Mouse (Mus musculus): ENCODE measurements around the gene Ankrd13d.
A peak's percentile ranks its signal among the peaks of the same experiment; 100 is the strongest.

The Ankrd13d gene

GRCm38 (mm10) chr19:4282898-4283553 lies at the start of gene Ankrd13d:
Gene Ankrd13d, minus strand, starts transcription at chr19:4283137.
- peaks cover 10% of the 10 kb centered on the region for H3K36me3 ChIP-seq (ENCODE audit: control insufficient read depth, insufficient read depth, low read length, poor library complexity, severe bottlenecking)
- peak; percentile 96 for DNase-seq (ENCODE audit: low read depth, low spot score)
- no peaks in the 10 kb centered on the region for H3K27me3 ChIP-seq (ENCODE audit: control insufficient read depth, insufficient read depth, low read length, poor library complexity, severe bottlenecking)

- peak; percentile 83 for DNase-seq (ENCODE audit: low read depth, low spot score)
- Histone ChIP-seq H3K36me3 (ENCODE audit: control insufficient read depth, insufficient read depth, low read length, poor library complexity, severe bottlenecking) (peaks cover 12% of the 10 kb centered on the region), H3K27me3 (ENCODE audit: control insufficient read depth, insufficient read depth, low read length, poor library complexity, severe bottlenecking) (no peaks in the 10 kb centered on the region)
Observed at GRCm38 (mm10) chr19:4332653-4333052, 49.7 kb upstream of the Ankrd13d start.

- no peak for DNase-seq (ENCODE audit: low read depth, low spot score)
- Histone ChIP-seq H3K36me3 (ENCODE audit: control insufficient read depth, insufficient read depth, low read length, poor library complexity, severe bottlenecking) (peaks cover 22% of the 10 kb centered on the region), H3K27me3 (ENCODE audit: control insufficient read depth, insufficient read depth, low read length, poor library complexity, severe bottlenecking) (no peaks in the 10 kb centered on the region)
Observed at GRCm38 (mm10) chr19:4331273-4331672, 48.3 kb upstream of the Ankrd13d start.

GRCm38 (mm10) chr19:4330603-4331002 lies 47.7 kb upstream of the Ankrd13d start:
- Histone ChIP-seq H3K27me3 (ENCODE audit: control insufficient read depth, insufficient read depth, low read length, poor library complexity, severe bottlenecking) (no peaks in the 10 kb centered on the region), H3K36me3 (ENCODE audit: control insufficient read depth, insufficient read depth, low read length, poor library complexity, severe bottlenecking) (peaks cover 23% of the 10 kb centered on the region)
- DNase-seq (ENCODE audit: low read depth, low spot score) = no peak

- Histone ChIP-seq H3K27me3 (ENCODE audit: control insufficient read depth, insufficient read depth, low read length, poor library complexity, severe bottlenecking) (no peaks in the 10 kb centered on the region), H3K36me3 (ENCODE audit: control insufficient read depth, insufficient read depth, low read length, poor library complexity, severe bottlenecking) (peaks cover 33% of the 10 kb centered on the region)
- no peak for DNase-seq (ENCODE audit: low read depth, low spot score)
Observed at GRCm38 (mm10) chr19:4328737-4329304, 45.9 kb upstream of the Ankrd13d start.

GRCm38 (mm10) chr19:4326881-4327280 lies 43.9 kb upstream of the Ankrd13d start:
- DNase-seq (ENCODE audit: low read depth, low spot score) = no peak
- Histone ChIP-seq H3K36me3 (ENCODE audit: control insufficient read depth, insufficient read depth, low read length, poor library complexity, severe bottlenecking) (peaks cover 37% of the 10 kb centered on the region), H3K27me3 (ENCODE audit: control insufficient read depth, insufficient read depth, low read length, poor library complexity, severe bottlenecking) (no peaks in the 10 kb centered on the region)

GRCm38 (mm10) chr19:4326106-4326505 lies 43.2 kb upstream of the Ankrd13d start:
- H3K36me3 ChIP-seq (ENCODE audit: control insufficient read depth, insufficient read depth, low read length, poor library complexity, severe bottlenecking) = peaks cover 40% of the 10 kb centered on the region
- H3K27me3 ChIP-seq (ENCODE audit: control insufficient read depth, insufficient read depth, low read length, poor library complexity, severe bottlenecking) = no peaks in the 10 kb centered on the region
- DNase-seq (ENCODE audit: low read depth, low spot score) = no peak

- no peaks in the 10 kb centered on the region for H3K27me3 ChIP-seq (ENCODE audit: control insufficient read depth, insufficient read depth, low read length, poor library complexity, severe bottlenecking)
- H3K36me3 ChIP-seq (ENCODE audit: control insufficient read depth, insufficient read depth, low read length, poor library complexity, severe bottlenecking) = peaks cover 52% of the 10 kb centered on the region
- no peak for DNase-seq (ENCODE audit: low read depth, low spot score)
Observed at GRCm38 (mm10) chr19:4322134-4322533, 39.2 kb upstream of the Ankrd13d start.

GRCm38 (mm10) chr19:4321622-4322021 lies 38.7 kb upstream of the Ankrd13d start:
- H3K27me3 ChIP-seq (ENCODE audit: control insufficient read depth, insufficient read depth, low read length, poor library complexity, severe bottlenecking) = no peaks in the 10 kb centered on the region
- DNase-seq (ENCODE audit: low read depth, low spot score) = no peak
- H3K36me3 ChIP-seq (ENCODE audit: control insufficient read depth, insufficient read depth, low read length, poor library complexity, severe bottlenecking) = peaks cover 49% of the 10 kb centered on the region

- DNase-seq (ENCODE audit: low read depth, low spot score) = no peak
- Histone ChIP-seq H3K36me3 (ENCODE audit: control insufficient read depth, insufficient read depth, low read length, poor library complexity, severe bottlenecking) (peaks cover 40% of the 10 kb centered on the region), H3K27me3 (ENCODE audit: control insufficient read depth, insufficient read depth, low read length, poor library complexity, severe bottlenecking) (no peaks in the 10 kb centered on the region)
Observed at GRCm38 (mm10) chr19:4319272-4319671, 36.3 kb upstream of the Ankrd13d start.

GRCm38 (mm10) chr19:4317181-4317580 lies 34.2 kb upstream of the Ankrd13d start:
- no peaks in the 10 kb centered on the region for H3K27me3 ChIP-seq (ENCODE audit: control insufficient read depth, insufficient read depth, low read length, poor library complexity, severe bottlenecking)
- DNase-seq (ENCODE audit: low read depth, low spot score) = no peak
- peaks cover 35% of the 10 kb centered on the region for H3K36me3 ChIP-seq (ENCODE audit: control insufficient read depth, insufficient read depth, low read length, poor library complexity, severe bottlenecking)

- Histone ChIP-seq H3K27me3 (ENCODE audit: control insufficient read depth, insufficient read depth, low read length, poor library complexity, severe bottlenecking) (no peaks in the 10 kb centered on the region), H3K36me3 (ENCODE audit: control insufficient read depth, insufficient read depth, low read length, poor library complexity, severe bottlenecking) (peaks cover 29% of the 10 kb centered on the region)
- DNase-seq (ENCODE audit: low read depth, low spot score) = no peak
Observed at GRCm38 (mm10) chr19:4315223-4315944, 32.4 kb upstream of the Ankrd13d start.

GRCm38 (mm10) chr19:4309776-4310185 lies 26.8 kb upstream of the Ankrd13d start:
- no peaks in the 10 kb centered on the region for H3K27me3 ChIP-seq (ENCODE audit: control insufficient read depth, insufficient read depth, low read length, poor library complexity, severe bottlenecking)
- no peaks in the 10 kb centered on the region for H3K36me3 ChIP-seq (ENCODE audit: control insufficient read depth, insufficient read depth, low read length, poor library complexity, severe bottlenecking)
- peak; percentile 90 for DNase-seq (ENCODE audit: low read depth, low spot score)

GRCm38 (mm10) chr19:4309302-4309701 lies 26.4 kb upstream of the Ankrd13d start:
- no peak for DNase-seq (ENCODE audit: low read depth, low spot score)
- no peaks in the 10 kb centered on the region for H3K27me3 ChIP-seq (ENCODE audit: control insufficient read depth, insufficient read depth, low read length, poor library complexity, severe bottlenecking)

GRCm38 (mm10) chr19:4306190-4306577 lies 23.2 kb upstream of the Ankrd13d start, which contains the start of gene Grk2:
Gene Grk2, minus strand, starts transcription at chr19:4306222.
- Histone ChIP-seq H3K36me3 (ENCODE audit: control insufficient read depth, insufficient read depth, low read length, poor library complexity, severe bottlenecking) (peaks cover 1% of the 10 kb centered on the region; the same call in 1 of the 2 replicates), H3K27me3 (ENCODE audit: control insufficient read depth, insufficient read depth, low read length, poor library complexity, severe bottlenecking) (no peaks in the 10 kb centered on the region)
- peak; percentile 85 for DNase-seq (ENCODE audit: low read depth, low spot score)

More at GRCm38 (mm10) chr19:4309302-4309701, 26.4 kb upstream of the Ankrd13d start:
- no peaks in the 10 kb centered on the region for H3K36me3 ChIP-seq (ENCODE audit: control insufficient read depth, insufficient read depth, low read length, poor library complexity, severe bottlenecking)
